Mouse (Mus musculus): ENCODE results near the gene Ttc21a.

Gene Ttc21a

GRCm38 (mm10) chr9:119937005-119937773 lies at the start of gene Ttc21a, which contains the start of gene Gorasp1:
TSS of gene Ttc21a (plus strand) at chr9:119937606.
TSS of gene Gorasp1 (minus strand) at chr9:119937565.
- peak; percentile 92 for DNase-seq (ENCODE audit: low read depth)

- DNase-seq (ENCODE audit: low read depth): no peak
These were observed 48.6 kb upstream of the Ttc21a start for GRCm38 (mm10) chr9:119888843-119889246.

GRCm38 (mm10) chr9:119889446-119889845 lies 48.0 kb upstream of the Ttc21a start:
- DNase-seq (ENCODE audit: low read depth): no peak

GRCm38 (mm10) chr9:119890692-119891091 lies 46.7 kb upstream of the Ttc21a start:
- peak; percentile 61 for DNase-seq (ENCODE audit: low read depth)

GRCm38 (mm10) chr9:119893881-119894280 lies 43.5 kb upstream of the Ttc21a start:
- DNase-seq (ENCODE audit: low read depth): no peak

- peak; percentile 99 for DNase-seq (ENCODE audit: low read depth)
These were observed 42.9 kb upstream of the Ttc21a start, which contains the start of gene Wdr48 for GRCm38 (mm10) chr9:119894339-119895009. TSS of gene Wdr48 (plus strand) at chr9:119894878.

- peak; percentile 60 for DNase-seq (ENCODE audit: low read depth)
These were observed 42.2 kb upstream of the Ttc21a start for GRCm38 (mm10) chr9:119895040-119895721.

GRCm38 (mm10) chr9:119899446-119899845 lies 38.0 kb upstream of the Ttc21a start:
- peak; percentile 53 for DNase-seq (ENCODE audit: low read depth)

- no peak for DNase-seq (ENCODE audit: low read depth)
These were observed 34.8 kb upstream of the Ttc21a start for GRCm38 (mm10) chr9:119902410-119903151.

GRCm38 (mm10) chr9:119908708-119909107 lies 28.7 kb upstream of the Ttc21a start:
- DNase-seq (ENCODE audit: low read depth): no peak

GRCm38 (mm10) chr9:119909931-119910330 lies 27.5 kb upstream of the Ttc21a start:
- no peak for DNase-seq (ENCODE audit: low read depth)

GRCm38 (mm10) chr9:119913087-119913838 lies 24.1 kb upstream of the Ttc21a start:
- peak; percentile 48 for DNase-seq (ENCODE audit: low read depth)

- no peak for DNase-seq (ENCODE audit: low read depth)
These were observed 17.5 kb upstream of the Ttc21a start for GRCm38 (mm10) chr9:119919858-119920257.

- peak; percentile 68 for DNase-seq (ENCODE audit: low read depth)
These were observed 13.9 kb upstream of the Ttc21a start for GRCm38 (mm10) chr9:119923462-119923861.

- DNase-seq (ENCODE audit: low read depth): peak; percentile 97
These were observed 12.2 kb upstream of the Ttc21a start for GRCm38 (mm10) chr9:119925120-119925657.

- DNase-seq (ENCODE audit: low read depth): no peak
These were observed 11.7 kb upstream of the Ttc21a start for GRCm38 (mm10) chr9:119925729-119926128.

GRCm38 (mm10) chr9:119926497-119926896 lies 10.9 kb upstream of the Ttc21a start:
- no peak for DNase-seq (ENCODE audit: low read depth)

GRCm38 (mm10) chr9:119932358-119932757 lies 5.0 kb upstream of the Ttc21a start:
- DNase-seq (ENCODE audit: low read depth): no peak

GRCm38 (mm10) chr9:119933675-119934074 lies 3.7 kb upstream of the Ttc21a start:
- no peak for DNase-seq (ENCODE audit: low read depth)

GRCm38 (mm10) chr9:119938496-119938895 lies 1.1 kb downstream of the Ttc21a start:
- DNase-seq (ENCODE audit: low read depth): peak; percentile 63

- no peak for DNase-seq (ENCODE audit: low read depth)
These were observed 2.2 kb downstream of the Ttc21a start for GRCm38 (mm10) chr9:119939646-119940045.
